Mouse (Mus musculus) thymus, postnatal 14 days (tissue): ENCODE measurements around the gene B430306N03Rik.

ENCODE experiments used
- DNase-seq: peaks from one replicate; pipeline ENCODE4 v3.0.0; 2021

The B430306N03Rik gene

DNA sequence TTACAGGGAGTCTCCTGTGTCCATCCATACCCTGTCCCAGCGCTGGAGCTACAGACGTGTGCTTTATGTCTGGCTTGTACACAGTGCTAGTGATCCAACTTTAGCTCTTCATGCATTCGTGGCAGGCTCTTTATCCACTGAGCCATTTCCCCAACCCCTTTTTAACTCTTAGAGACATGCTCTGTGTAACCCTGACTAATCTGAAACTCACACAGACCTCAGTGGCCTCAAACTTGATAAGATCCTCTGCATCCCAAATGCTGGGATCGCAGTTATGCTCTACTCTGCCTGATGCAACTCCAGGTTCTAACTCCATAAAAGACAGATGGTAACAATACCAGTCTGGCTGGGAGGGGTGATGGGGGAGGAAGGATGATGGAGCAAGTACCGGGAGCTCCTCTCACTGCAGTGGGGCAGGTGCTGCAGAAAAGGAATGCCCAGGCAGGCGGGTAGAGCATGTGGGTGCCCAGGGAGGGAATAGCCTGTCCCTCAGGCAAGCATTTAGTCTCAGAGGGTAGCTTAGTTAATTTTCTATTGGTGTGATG is 47.6 kb downstream of the B430306N03Rik start:
- DNase-seq, result no peak

DNA sequence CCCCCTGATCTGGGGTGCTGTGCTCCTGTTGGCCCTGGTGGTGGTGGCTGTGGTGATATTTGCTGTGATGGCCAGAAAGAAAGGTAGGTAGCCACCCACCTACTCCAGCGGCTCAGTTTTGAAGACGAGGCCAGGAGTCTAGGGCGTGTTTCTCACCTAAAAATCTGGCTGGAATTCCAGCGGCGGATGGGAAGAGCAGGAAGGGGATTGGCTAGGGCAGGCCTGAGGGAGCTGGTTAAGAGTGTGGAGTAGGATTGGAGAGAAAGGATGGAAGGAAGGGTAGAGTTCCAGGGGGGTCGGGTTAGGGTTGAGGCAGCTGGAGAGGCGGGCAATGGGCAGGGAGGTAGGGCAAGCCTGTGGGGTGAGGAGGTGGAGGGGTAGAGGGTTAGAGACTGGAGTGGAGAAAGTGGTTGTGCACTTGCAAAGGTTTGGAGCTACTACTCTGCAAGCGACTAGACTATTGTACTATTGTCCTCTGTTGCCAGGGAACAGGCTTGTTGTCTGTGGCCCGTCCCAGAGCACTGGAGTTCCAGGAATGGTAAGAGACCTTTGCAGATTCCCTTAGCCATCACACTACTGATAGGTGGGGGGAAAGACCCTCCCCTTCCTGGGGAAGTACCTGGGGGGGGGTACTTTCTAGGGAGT is 49.7 kb downstream of the B430306N03Rik start:
- DNase-seq, result no peak

DNA sequence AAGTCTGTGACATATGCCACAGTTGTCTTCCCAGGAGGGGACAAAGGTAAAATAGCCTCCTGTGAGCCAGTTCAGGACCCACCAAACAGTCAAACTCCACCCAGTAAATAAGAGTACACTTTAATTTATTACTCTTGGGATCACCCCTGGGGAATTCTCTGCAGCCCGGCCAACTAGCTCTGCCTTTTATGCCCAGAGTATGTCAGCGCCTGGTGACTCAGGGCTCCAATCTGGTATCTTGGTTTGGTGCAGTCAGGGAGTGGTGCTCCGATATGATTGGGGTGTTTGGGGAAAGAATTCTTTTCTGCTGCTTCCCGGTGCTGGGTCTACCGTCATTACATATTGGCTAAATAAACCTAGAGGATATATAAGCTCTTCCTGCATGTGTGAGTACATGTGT is 50.9 kb downstream of the B430306N03Rik start:
- no peak for DNase-seq

DNA sequence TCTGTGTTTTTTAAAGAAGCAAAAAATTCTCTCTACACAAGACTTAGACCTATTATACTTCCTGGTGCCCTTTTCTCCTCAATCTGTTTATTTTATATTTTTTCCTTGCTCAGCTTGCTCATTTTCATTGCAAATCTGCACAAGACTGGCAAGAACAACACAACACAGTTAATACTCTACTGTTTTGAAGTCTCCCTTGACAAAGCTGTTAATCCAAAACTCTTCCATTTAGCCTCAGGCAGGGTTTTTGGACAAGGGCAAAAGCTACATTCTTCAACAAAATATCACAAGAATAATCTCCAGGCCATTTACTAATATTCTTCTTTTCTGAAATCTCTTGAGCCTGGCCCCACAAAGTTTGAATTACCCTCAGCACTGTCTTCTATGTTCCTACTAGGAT is 55.7 kb downstream of the B430306N03Rik start:
- DNase-seq, result no peak

DNA sequence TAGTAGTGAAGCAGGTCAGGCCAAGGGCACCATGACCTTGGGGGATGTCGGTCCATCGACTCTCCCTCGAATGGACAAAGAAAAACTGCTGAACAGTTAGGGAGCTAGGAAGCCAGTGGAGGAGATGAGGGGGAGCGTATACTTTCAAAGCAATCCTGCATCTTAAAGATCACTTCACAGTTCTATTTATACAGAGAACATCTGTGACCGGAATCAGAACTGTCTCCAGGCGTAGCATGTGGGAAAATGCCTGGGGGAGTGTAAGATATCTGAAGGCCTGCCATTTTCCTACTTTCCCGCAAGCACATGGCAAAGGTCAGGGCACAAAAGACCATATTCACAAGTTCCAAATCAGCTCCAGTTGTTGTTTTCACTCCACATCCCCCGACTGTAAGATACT is 57.0 kb downstream of the B430306N03Rik start:
- DNase-seq, result no peak

DNA sequence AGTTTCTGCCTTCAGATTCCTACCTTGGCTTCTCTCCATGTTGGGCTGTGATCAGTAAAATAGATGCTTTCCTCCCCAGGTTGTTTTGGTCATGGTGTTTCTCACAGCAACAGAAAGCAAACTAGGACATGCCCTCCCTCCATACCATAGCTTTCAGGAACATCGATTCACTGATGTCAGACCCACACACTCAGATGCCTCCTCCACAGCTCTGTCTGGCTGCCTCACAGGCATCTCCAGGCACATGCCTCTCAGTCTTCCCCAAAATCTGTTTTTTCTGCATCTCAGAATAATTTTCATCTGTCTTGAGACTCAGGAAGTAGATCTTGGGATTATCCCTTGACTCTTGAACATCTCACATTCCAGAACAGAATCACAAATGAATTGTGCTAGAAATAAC is 60.2 kb downstream of the B430306N03Rik start:
- no peak for DNase-seq
